Mouse (Mus musculus): Measurements from ENCODE around the gene Xrcc6. TPM values are rescaled to one million over a fixed set of nuclear protein-coding genes. Genes with fewer than 3 reads are reported as not detected.

Gene Xrcc6
- polyA plus RNA-seq, 1 experiment, result 13.3 TPM

DNA sequence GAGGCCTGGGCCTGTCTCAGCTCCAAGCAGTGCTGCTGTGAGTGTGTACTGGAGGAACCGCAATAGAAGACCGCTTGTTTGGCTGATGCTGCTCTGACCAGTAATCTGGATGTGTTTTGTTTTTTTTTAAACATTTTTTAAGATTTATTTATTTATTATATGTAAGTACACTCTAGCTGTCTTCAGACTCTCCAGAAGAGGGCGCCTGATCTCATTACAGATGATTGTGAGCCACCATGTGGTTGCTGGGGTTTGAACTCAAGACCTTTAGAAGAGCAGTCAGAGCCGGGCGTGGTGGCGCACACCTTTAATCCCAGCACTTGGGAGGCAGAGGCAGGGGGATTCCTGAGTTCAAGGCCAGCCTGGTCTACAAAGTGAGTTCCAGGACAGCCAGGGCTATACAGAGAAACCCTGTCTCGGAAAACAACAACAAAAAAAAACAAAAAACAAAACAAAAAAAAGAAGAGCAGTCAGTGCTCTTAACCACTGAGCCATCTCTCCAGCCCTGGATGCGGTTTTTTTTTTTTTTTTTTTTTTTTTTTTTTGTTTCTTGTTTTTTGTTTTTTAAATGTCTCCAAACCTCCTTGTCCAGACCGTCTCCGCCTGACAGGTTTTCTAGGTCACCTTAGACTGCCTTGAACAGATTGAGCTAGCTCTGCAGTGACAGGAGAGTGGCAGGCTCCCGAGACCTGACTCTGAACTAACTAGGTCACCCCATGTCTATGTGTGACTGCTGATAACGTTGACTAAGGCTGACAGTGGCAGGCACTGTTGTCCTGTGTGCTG is 48.5 kb downstream of the Xrcc6 start:
- no peak for TF ChIP-seq CTCF (IDR thresholded peaks at IDR 0.05; ENCODE audit: insufficient read depth, low read length)
- TF ChIP-seq POLR2A (IDR thresholded peaks at IDR 0.05; ENCODE audit: borderline replicate concordance, extremely low read depth, low read depth, low read length), result no peak
- WGBS, result 80% methylated on average over 12 of the region's 12 CpGs
- Histone ChIP-seq H3K4me3 (replicated peaks; ENCODE audit: extremely low read depth, low read depth, low read length) (no peak overlapping the region), H3K4me1 (ENCODE audit: control insufficient read depth, insufficient read depth, low read length) (no peaks in the 10 kb centered on the region)
- DNase-seq, result no peak

- WGBS, result 98% methylated on average over 1 of the region's 1 CpGs
- no peaks in the 10 kb centered on the region; the same call in 1 of the 2 replicates for H3K4me1 ChIP-seq (ENCODE audit: control insufficient read depth, insufficient read depth, low read length)
- DNase-seq, result no peak
- no peak for TF ChIP-seq POLR2A (IDR thresholded peaks at IDR 0.05; ENCODE audit: borderline replicate concordance, extremely low read depth, low read depth, low read length)
- TF ChIP-seq CTCF (IDR thresholded peaks at IDR 0.05; ENCODE audit: insufficient read depth, low read length), result peak; percentile 89
- no peak overlapping the region for H3K4me3 ChIP-seq (replicated peaks; ENCODE audit: extremely low read depth, low read depth, low read length)
Observed at GRCm38 (mm10) chr15:82040650-82041049, 53.0 kb downstream of the Xrcc6 start.

DNA sequence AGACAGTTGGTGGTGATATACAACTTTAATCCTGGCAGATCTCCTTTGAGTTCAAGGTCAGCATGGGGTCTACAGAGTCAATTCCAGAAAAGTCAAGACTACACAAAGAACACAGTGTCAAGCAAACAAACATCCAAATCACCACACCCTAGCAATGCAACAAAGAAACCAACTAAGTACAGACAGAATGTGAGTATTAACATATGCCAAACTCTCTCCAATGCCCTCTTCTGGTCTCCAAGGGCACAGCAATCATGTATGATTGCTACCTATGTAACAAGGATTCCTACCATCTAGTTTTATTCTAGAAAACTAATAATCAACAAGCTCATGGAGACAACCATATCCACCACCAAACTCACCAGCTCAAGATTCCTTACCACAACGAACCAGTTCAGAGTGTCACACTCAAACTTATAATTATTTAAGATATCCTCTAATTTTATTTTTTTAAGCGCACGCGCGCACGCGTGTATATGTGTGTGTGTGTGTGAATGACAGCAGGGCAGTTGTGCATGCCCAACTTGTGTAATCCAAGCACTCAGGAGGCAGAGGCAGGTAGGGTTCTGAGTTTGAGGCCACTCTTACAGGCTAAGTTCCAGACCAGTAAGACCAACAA is 56.6 kb downstream of the Xrcc6 start:
- H3K4me1 ChIP-seq (ENCODE audit: control insufficient read depth, insufficient read depth, low read length), result peaks cover 6% of the 10 kb centered on the region
- WGBS, result 96% methylated on average over 7 of the region's 7 CpGs
- no peak overlapping the region for H3K4me3 ChIP-seq (replicated peaks; ENCODE audit: extremely low read depth, low read depth, low read length)
- no peak for TF ChIP-seq POLR2A (IDR thresholded peaks at IDR 0.05; ENCODE audit: borderline replicate concordance, extremely low read depth, low read depth, low read length)
- TF ChIP-seq CTCF (IDR thresholded peaks at IDR 0.05; ENCODE audit: insufficient read depth, low read length), result no peak
- no peak for DNase-seq

GRCm38 (mm10) chr15:82046246-82046891 is 58.7 kb downstream of the Xrcc6 start:
- WGBS, result 1% methylated on average over 26 of the region's 26 CpGs
- DNase-seq, result peak; percentile 10
- TF ChIP-seq CTCF (IDR thresholded peaks at IDR 0.05; ENCODE audit: insufficient read depth, low read length) (no peak), POLR2A (IDR thresholded peaks at IDR 0.05; ENCODE audit: borderline replicate concordance, extremely low read depth, low read depth, low read length) (no peak)
- H3K4me3 ChIP-seq (replicated peaks; ENCODE audit: extremely low read depth, low read depth, low read length), result peak overlapping the region; percentile 85
- H3K4me1 ChIP-seq (ENCODE audit: control insufficient read depth, insufficient read depth, low read length), result peaks cover 6% of the 10 kb centered on the region

DNA sequence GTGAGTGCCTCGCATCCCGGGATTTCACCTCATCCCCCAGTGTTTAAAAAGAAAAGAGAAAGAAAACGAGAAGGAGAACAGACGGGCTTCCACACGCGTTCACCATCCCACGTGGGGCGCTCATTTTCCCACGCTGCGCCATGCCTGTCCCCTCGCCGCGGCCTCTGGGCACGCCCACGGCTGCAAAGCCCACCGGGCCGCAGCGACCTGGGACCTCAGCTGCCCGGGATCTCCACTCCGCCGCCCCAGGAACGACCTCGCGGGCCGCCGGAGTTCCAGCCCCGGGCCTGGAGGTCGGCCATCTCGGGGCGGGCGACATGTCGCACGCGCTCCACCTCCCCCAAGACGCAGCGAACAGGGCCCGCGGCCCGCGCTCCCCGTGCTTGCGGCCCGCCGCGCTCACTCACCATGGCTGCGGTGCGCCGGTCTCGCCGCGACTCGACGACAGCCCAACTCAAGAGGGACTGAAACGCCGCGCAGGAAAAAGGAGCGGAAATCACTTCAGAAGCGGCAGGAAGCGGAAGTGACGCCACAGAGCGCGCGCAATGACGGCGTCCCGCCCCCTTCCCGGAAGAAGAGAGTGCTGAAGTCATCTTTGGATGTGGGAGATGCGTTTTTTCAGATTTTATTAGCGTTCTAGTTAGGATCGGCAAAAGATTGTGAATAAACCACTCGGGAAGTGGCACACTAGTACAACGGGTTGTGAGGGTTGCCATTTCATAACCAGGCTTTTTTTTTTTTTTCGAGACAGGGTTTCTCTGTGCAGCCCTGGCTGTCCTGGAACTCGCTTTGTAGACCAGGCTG is 59.6 kb downstream of the Xrcc6 start, which contains the start of gene Snu13:
TSS of gene Snu13 (minus strand) at position 519 of the 804 bp plus-strand sequence.
- Histone ChIP-seq H3K4me1 (ENCODE audit: control insufficient read depth, insufficient read depth, low read length) (peaks cover 6% of the 10 kb centered on the region), H3K4me3 (replicated peaks; ENCODE audit: extremely low read depth, low read depth, low read length) (peak within 1 kb of the TSS; percentile 85)
- DNase-seq, result peak; percentile 94
- TF ChIP-seq CTCF (IDR thresholded peaks at IDR 0.05; ENCODE audit: insufficient read depth, low read length), result no peak
- peak; percentile 82; the same call in 1 of the 2 replicates for TF ChIP-seq POLR2A (IDR thresholded peaks at IDR 0.05; ENCODE audit: borderline replicate concordance, extremely low read depth, low read depth, low read length)
- under 1% methylated on average over 74 of the region's 74 CpGs for WGBS

- Histone ChIP-seq H3K4me1 (ENCODE audit: control insufficient read depth, insufficient read depth, low read length) (no peaks in the 10 kb centered on the region), H3K4me3 (replicated peaks; ENCODE audit: extremely low read depth, low read depth, low read length) (no peak overlapping the region)
- TF ChIP-seq CTCF (IDR thresholded peaks at IDR 0.05; ENCODE audit: insufficient read depth, low read length), result no peak
- no peak for TF ChIP-seq POLR2A (IDR thresholded peaks at IDR 0.05; ENCODE audit: borderline replicate concordance, extremely low read depth, low read depth, low read length)
- DNase-seq, result no peak
- 76% methylated on average over 5 of the region's 5 CpGs for WGBS
Observed at GRCm38 (mm10) chr15:82052544-82052943, 64.9 kb downstream of the Xrcc6 start.

DNA sequence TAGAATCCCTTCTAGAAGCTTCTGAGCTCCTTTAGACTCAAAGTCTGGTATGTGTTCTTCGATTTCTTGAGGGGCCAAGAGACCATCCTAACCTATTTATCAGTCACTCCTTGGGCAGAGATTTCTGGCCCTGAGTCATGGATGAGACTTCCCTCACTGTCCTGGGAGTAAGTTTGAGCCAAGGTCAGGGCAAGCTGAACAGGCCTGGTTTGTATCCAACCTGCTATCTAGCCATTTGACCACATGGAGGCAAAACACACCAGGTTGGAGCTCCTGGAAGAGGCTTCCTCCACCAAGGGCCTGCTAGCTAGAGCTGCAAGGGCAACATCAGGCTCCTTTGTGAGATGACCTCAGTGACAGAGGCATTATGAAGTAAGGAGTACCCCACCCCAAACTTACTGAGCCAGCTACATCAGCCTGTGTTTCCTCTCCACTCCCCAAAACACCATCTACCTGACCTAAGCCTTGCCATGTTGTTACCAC is 71.1 kb downstream of the Xrcc6 start, which contains the start of gene 4930407I10Rik:
TSS of gene 4930407I10Rik (plus strand) at position 433 of the 483 bp plus-strand sequence.
- 69% methylated on average over 1 of the region's 1 CpGs for WGBS
- Histone ChIP-seq H3K4me1 (ENCODE audit: control insufficient read depth, insufficient read depth, low read length) (no peaks in the 10 kb centered on the region), H3K4me3 (replicated peaks; ENCODE audit: extremely low read depth, low read depth, low read length) (no peak within 1 kb of the TSS)
- TF ChIP-seq POLR2A (IDR thresholded peaks at IDR 0.05; ENCODE audit: borderline replicate concordance, extremely low read depth, low read depth, low read length), result no peak
- TF ChIP-seq CTCF (IDR thresholded peaks at IDR 0.05; ENCODE audit: insufficient read depth, low read length), result no peak
- DNase-seq, result no peak

DNA sequence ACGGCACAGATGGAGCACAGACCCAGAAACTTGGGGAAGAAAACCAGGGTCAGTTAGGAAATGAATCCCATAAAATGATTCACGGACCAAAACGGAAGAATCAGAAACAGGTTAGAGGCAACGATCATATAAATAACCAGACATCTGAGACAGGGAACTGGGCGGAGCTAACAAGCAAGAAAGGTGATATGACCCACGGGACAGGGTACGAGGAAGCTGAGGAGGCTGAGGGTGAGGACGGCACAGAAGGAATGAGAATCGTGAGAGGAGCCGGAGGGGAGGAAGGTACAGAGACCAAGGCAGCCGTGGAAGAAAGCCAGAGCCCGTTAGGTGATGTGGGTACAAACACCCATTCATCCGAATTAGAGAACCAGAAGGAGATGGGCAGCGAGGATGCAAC is 76.3 kb downstream of the Xrcc6 start:
- Histone ChIP-seq H3K4me3 (replicated peaks; ENCODE audit: extremely low read depth, low read depth, low read length) (no peak overlapping the region), H3K4me1 (ENCODE audit: control insufficient read depth, insufficient read depth, low read length) (no peaks in the 10 kb centered on the region)
- TF ChIP-seq POLR2A (IDR thresholded peaks at IDR 0.05; ENCODE audit: borderline replicate concordance, extremely low read depth, low read depth, low read length) (no peak), CTCF (IDR thresholded peaks at IDR 0.05; ENCODE audit: insufficient read depth, low read length) (no peak)
- no peak for DNase-seq
- WGBS, result 58% methylated on average over 14 of the region's 14 CpGs
